Comparison of ENCODE assay signal across 19 mouse cellular contexts in genomic region chr19:21189216-21189615, GRCm38 (mm10).
"Had no signal": no experiment of that assay in that cellular context is flagged by ENCODE, and none has a peak within 500 bp of the region (broad histone marks: within the 10 kb centered on the region; RNA-seq: fewer than 3 reads in every experiment).

No protein-coding gene starts in this region.

- H3K4me2 ChIP-seq: liver, embryonic 11.5 days; liver, embryonic 13.5 days; liver, embryonic 15.5 days; lung, embryonic 15.5 days; midbrain, embryonic 13.5 days; neural tube, embryonic 12.5 days; stomach, embryonic 15.5 days had no signal

- H3K27ac ChIP-seq: liver, embryonic 13.5 days; liver, embryonic 15.5 days; lung, embryonic 15.5 days; midbrain, embryonic 10.5 days; midbrain, embryonic 13.5 days; neural tube, embryonic 12.5 days; stomach, embryonic 15.5 days; stomach, postnatal 0 days had no signal

- H3K4me1 ChIP-seq: liver, embryonic 13.5 days; liver, embryonic 15.5 days; lung, embryonic 15.5 days; midbrain, embryonic 10.5 days; midbrain, embryonic 13.5 days; neural tube, embryonic 12.5 days; stomach, embryonic 15.5 days had no signal

- H3K9me3 ChIP-seq: liver, embryonic 13.5 days; liver, embryonic 15.5 days; lung, embryonic 15.5 days; midbrain, embryonic 10.5 days; midbrain, embryonic 13.5 days; neural tube, embryonic 12.5 days; stomach, embryonic 15.5 days had no signal

- ATAC-seq: liver, postnatal 0 days; lung, postnatal 0 days; midbrain, embryonic 13.5 days; midbrain, embryonic 16.5 days had no signal

- H3K4me3 ChIP-seq: liver, embryonic 13.5 days; liver, embryonic 15.5 days; lung, embryonic 15.5 days; midbrain, embryonic 10.5 days; midbrain, embryonic 13.5 days; neural tube, embryonic 12.5 days; stomach, embryonic 15.5 days had no signal

- H3K36me3 ChIP-seq: liver, embryonic 13.5 days; liver, embryonic 15.5 days; lung, embryonic 15.5 days; midbrain, embryonic 10.5 days; midbrain, embryonic 13.5 days; neural tube, embryonic 12.5 days; stomach, embryonic 15.5 days had no signal

- DNase-seq: liver, embryonic 13.5 days; liver, postnatal 0 days; lung, adult 2 months; lung, postnatal 14 days; lung, postnatal 36 days; right cerebral cortex, postnatal 14 days; thymus, adult 2 months; thymus, postnatal 25 days; thymus, postnatal 4 days had no signal

- H3K9ac ChIP-seq: liver, embryonic 13.5 days; liver, embryonic 15.5 days; liver, postnatal 0 days; lung, embryonic 15.5 days; midbrain, embryonic 13.5 days; neural tube, embryonic 12.5 days; stomach, embryonic 15.5 days had no signal

- H3K27me3 ChIP-seq: liver, embryonic 13.5 days; liver, embryonic 15.5 days; lung, embryonic 15.5 days; midbrain, embryonic 13.5 days; neural tube, embryonic 12.5 days; stomach, embryonic 15.5 days had no signal
